Mouse (Mus musculus): ENCODE measurements around the gene Gm3336.

GRCm38 (mm10) chr8:70718297-70718696 lies at the start of gene Gm3336:
- no peak for TF ChIP-seq CEBPB (IDR thresholded peaks at IDR 0.05; ENCODE audit: low read depth)
- TF ChIP-seq CTCF (IDR thresholded peaks at IDR 0.05; ENCODE audit: control insufficient read depth, insufficient read depth, insufficient read length), result peak; percentile 88
- TF ChIP-seq MYOG (IDR thresholded peaks at IDR 0.05; ENCODE audit: control insufficient read depth, extremely low read depth, insufficient read length), result no peak
- no peak for TF ChIP-seq MAX (IDR thresholded peaks at IDR 0.05)

Measured in C2C12 (cell line).